Mouse (Mus musculus) kidney, embryonic 16.5 days (tissue): ENCODE measurements around the gene Tsga10. TPM values are rescaled to one million over a fixed set of nuclear protein-coding genes. Genes with fewer than 3 reads are reported as not detected.
A peak's percentile ranks its signal among the peaks of the same experiment; 100 is the strongest.

Source experiments
- ATAC-seq: fragments of 200-750 bp; cut with Nextera tagmentation; 2 replicates; pipeline ENCODE4 v1.8.0; 2017; ENCODE audit warnings: moderate TSS enrichment; ENCODE audit not compliant: low FRiP score, low TSS enrichment
- H3K27ac ChIP-seq: fragments of 300-500 bp; sonication (generic); 2 replicates; pipeline ENCODE4 v1.5.1; 2014; ENCODE audit warnings: low read length
- H3K27me3 ChIP-seq: fragments of 300-500 bp; sonication (generic); 2 replicates; pipeline ENCODE4 v1.6.1; 2014; ENCODE audit warnings: low read length, control low read depth, mixed read lengths; ENCODE audit not compliant: insufficient read depth
- H3K36me3 ChIP-seq: fragments of 300-500 bp; sonication (generic); 2 replicates; pipeline ENCODE4 v1.6.1; 2014; ENCODE audit warnings: low read length, control low read depth, mixed read lengths; ENCODE audit not compliant: insufficient read depth
- H3K4me1 ChIP-seq: fragments of 300-500 bp; sonication (generic); 2 replicates; pipeline ENCODE4 v1.6.1; 2014; ENCODE audit warnings: low read length, control low read depth, mixed read lengths; ENCODE audit not compliant: insufficient read depth
- H3K4me2 ChIP-seq: fragments of 300-500 bp; sonication (generic); replicated peaks from 2 replicates; pipeline ENCODE4 v1.6.1; 2014; ENCODE audit warnings: low read depth, low read length
- H3K4me3 ChIP-seq: fragments of 300-500 bp; sonication (generic); 2 replicates; pipeline ENCODE4 v1.5.1; 2014; ENCODE audit warnings: mild to moderate bottlenecking, low read length
- H3K9ac ChIP-seq: fragments of 300-500 bp; sonication (generic); replicated peaks from 2 replicates; pipeline ENCODE4 v1.6.1; 2014; ENCODE audit warnings: low read length
- H3K9me3 ChIP-seq: fragments of 300-500 bp; sonication (generic); 2 replicates; pipeline ENCODE4 v1.6.1; 2016; ENCODE audit warnings: low read length, control low read depth
- WGBS: fragments of 180-500 bp; shearing (Covaris S2); extraction: QIAGEN DNeasy Blood & Tissue Kit; methylation state at CpG from one replicate; pipeline ENCODE4 v1.1.7; 2014; 5-methylcytosine and 5-hydroxymethylcytosine counted together
- polyA plus RNA-seq: library from polyadenylated mRNA; unstranded; fragments of >200 nt; fragmentation: Nextera tagmentation; extraction: Ambion mirVana; gene quantifications from 2 replicates; pipeline ENCODE4 v1.2.1, GENCODE M21; 2015

The Tsga10 gene
- 6.4 and 6.9 TPM in 2 replicates for polyA plus RNA-seq

DNA sequence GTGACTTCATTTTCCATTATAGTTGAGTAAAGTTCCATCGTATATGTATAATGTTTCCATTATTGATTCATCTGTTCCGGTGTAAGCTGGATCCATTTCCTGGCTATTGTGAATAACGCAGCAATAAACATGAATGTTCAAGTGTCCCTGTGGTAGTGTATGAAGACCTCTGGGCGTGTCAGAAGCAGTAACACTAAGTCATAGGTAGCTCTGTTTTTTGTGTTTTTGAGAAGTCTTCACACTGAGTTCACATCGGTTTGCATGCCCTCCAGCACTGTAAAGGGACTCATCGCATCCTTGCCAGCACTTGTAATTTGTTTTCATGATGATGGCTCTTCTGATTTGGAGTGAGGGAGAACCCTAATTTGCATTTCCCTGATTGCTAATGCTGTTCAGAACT is at the start of gene Tsga10:
Tsga10 (minus strand) TSS at position 144 of the 400 bp plus-strand sequence.
- Histone ChIP-seq H3K4me1 (peaks cover 5% of the 10 kb centered on the region; the same call in 1 of the 2 replicates), H3K27ac (peak within 1 kb of the TSS; percentile 94), H3K9ac (peak within 1 kb of the TSS; percentile 83), H3K9me3 (no peaks in the 10 kb centered on the region), H3K4me3 (peak within 1 kb of the TSS; percentile 76), H3K36me3 (no peaks in the 10 kb centered on the region), H3K4me2 (peak within 1 kb of the TSS; percentile 88), H3K27me3 (no peaks in the 10 kb centered on the region)
- no peak for ATAC-seq
- 82% methylated on average over 6 of the region's 6 CpGs for WGBS

DNA sequence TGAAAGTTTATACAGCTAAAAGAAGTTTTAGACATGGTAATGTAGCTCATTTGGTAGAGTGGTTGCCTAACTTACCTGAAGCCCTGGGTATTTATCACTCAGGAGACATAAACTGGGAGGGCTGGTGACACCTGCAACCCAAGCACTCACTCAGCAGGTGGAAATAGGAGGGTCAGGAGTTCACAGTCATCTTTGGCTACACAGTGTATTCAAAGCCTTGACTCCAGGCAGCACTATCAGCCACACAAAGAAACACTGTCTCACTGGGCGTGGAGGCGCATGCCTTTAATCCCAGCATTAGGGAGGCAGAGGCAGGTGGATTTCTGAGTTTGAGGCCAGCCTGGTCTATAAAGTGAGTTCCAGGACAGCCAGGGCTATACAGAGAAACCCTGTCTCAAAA is 46.5 kb upstream of the Tsga10 start:
- Histone ChIP-seq H3K4me1 (no peaks in the 10 kb centered on the region), H3K27ac (no peak overlapping the region), H3K9me3 (no peaks in the 10 kb centered on the region), H3K4me3 (no peak overlapping the region), H3K9ac (no peak overlapping the region), H3K36me3 (no peaks in the 10 kb centered on the region), H3K4me2 (no peak overlapping the region), H3K27me3 (0 out of 2 replicates have a peak, but pooled peaks cover 3% of the 10 kb centered on the region)
- no peak for ATAC-seq
- 83% methylated on average over 2 of the region's 2 CpGs for WGBS

DNA sequence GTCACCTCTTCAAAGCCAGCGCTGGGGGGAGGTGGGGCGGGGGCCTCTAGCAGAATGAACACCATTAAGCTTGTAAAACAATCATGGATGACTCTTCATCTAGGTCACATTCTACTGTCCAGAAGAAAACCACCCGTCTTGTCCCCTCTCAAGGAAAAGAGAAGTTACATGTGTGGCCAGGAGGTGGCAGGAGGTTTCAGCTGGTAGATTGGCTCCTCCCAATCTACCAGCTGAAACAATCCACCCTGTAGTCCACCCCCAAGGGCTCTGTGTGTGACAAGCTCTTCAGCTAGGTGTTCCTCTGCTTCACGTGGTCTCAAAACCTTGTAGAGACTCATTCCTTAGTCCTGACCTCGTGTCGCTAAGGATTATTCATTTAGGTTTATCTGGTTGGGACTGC is 36.9 kb upstream of the Tsga10 start:
- no peak overlapping the region for H3K4me3 ChIP-seq
- no peak overlapping the region for H3K4me2 ChIP-seq
- peaks cover 15% of the 10 kb centered on the region for H3K36me3 ChIP-seq
- WGBS = 28% methylated on average over 6 of the region's 6 CpGs
- H3K27me3 ChIP-seq = no peaks in the 10 kb centered on the region
- H3K4me1 ChIP-seq = no peaks in the 10 kb centered on the region
- no peak for ATAC-seq
- no peak overlapping the region for H3K9ac ChIP-seq
- no peak overlapping the region for H3K27ac ChIP-seq
- H3K9me3 ChIP-seq = no peaks in the 10 kb centered on the region

DNA sequence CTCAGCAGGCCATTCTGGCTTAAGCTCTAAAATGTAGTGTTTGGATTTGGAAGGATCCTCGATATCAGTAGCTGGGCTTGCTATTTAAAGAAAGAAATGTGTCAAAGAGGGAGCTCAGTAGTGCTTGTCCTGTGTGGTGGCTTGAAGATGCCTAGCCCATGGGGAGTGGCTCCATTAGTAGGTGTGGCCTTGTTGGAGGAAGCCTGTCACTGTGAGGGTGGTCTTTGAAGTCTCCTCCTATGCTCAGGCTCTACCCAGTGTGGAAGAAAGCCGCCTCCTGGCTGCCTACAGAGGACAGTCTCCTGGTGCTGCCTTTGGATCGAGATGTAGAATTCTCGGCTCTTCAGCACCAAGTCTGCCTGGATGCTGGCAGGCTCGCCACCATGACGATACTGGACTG is 34.1 kb upstream of the Tsga10 start:
- Histone ChIP-seq H3K4me3 (no peak overlapping the region), H3K4me2 (no peak overlapping the region), H3K4me1 (no peaks in the 10 kb centered on the region), H3K9me3 (no peaks in the 10 kb centered on the region), H3K9ac (no peak overlapping the region), H3K36me3 (peaks cover 32% of the 10 kb centered on the region), H3K27me3 (no peaks in the 10 kb centered on the region), H3K27ac (no peak overlapping the region)
- 0 out of 2 replicates have a peak, but pooled peaks have one; percentile 39 for ATAC-seq
- WGBS = 58% methylated on average over 6 of the region's 6 CpGs

DNA sequence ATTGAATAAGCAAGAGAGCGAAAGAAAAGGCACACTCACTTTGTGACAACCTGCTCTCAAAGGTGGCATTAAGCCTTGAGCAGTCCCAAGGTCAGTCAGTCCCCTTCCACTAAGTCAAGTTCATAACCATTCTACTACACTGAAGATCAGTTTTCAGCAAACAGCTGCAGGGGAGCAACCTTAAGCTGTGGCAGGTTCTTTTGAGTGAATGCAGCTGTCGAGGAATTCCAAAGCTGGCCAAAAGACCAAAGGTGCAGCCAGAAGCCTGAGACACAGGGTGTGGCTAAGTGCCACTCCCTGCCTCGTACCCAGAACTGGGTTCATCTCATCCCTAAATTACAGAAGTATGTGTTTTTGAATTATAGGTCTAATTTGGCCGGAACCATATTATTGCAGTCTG is 33.6 kb upstream of the Tsga10 start:
- H3K4me3 ChIP-seq = no peak overlapping the region
- H3K27ac ChIP-seq = no peak overlapping the region
- no peak overlapping the region for H3K9ac ChIP-seq
- H3K9me3 ChIP-seq = no peaks in the 10 kb centered on the region
- no peak overlapping the region for H3K4me2 ChIP-seq
- no peak for ATAC-seq
- peaks cover 34% of the 10 kb centered on the region for H3K36me3 ChIP-seq
- no peaks in the 10 kb centered on the region for H3K27me3 ChIP-seq
- no peaks in the 10 kb centered on the region for H3K4me1 ChIP-seq
- WGBS = 63% methylated on average over 4 of the region's 4 CpGs

DNA sequence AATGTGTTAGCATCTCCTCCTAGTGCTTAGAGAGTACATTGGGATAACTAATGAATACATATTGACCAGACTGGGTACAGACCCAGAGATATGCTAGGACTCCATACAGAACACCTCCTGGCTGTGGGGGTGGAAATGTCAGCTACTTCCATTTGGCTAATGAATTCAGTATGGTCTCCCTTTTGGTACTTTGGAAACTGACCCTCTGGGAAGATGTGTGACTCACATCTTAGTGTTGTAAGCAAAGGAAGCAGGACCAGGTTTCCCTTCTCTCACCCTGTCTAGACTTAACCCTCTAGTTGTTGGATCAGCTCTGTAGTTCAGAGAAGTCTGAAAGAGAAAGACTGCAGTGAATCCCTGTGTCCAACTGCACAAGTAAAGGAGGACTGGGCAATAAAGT is 28.4 kb upstream of the Tsga10 start:
- H3K9ac ChIP-seq = no peak overlapping the region
- H3K4me2 ChIP-seq = no peak overlapping the region
- ATAC-seq = no peak
- peaks cover 4% of the 10 kb centered on the region for H3K4me1 ChIP-seq
- no peaks in the 10 kb centered on the region for H3K27me3 ChIP-seq
- H3K27ac ChIP-seq = no peak overlapping the region
- H3K36me3 ChIP-seq = peaks cover 42% of the 10 kb centered on the region
- H3K4me3 ChIP-seq = no peak overlapping the region
- H3K9me3 ChIP-seq = no peaks in the 10 kb centered on the region

DNA sequence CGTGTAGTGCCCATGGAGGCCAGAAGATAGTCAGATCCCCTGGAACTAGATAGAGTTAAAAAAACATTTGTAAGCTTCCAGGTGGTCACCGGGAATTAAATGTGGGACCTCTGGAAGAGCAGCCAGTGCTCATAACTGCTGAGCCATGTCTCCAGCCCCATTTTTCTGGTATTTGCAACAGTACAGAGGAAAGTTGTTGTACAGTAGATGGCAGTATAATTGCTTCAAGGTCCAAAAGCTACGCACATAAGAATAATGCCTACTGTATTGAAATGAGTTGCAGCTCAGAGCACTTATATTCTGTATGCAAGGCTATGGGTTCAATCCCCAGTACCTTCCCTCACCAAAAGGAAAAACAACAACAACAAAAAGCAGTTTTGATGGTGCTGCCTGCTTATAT is 25.2 kb upstream of the Tsga10 start:
- H3K9ac ChIP-seq = no peak overlapping the region
- peak overlapping the region; percentile 63 for H3K4me2 ChIP-seq
- no peak for ATAC-seq
- no peaks in the 10 kb centered on the region for H3K27me3 ChIP-seq
- H3K27ac ChIP-seq = no peak overlapping the region
- H3K4me1 ChIP-seq = peaks cover 11% of the 10 kb centered on the region
- H3K36me3 ChIP-seq = peaks cover 22% of the 10 kb centered on the region
- no peaks in the 10 kb centered on the region for H3K9me3 ChIP-seq
- peak overlapping the region; percentile 85 for H3K4me3 ChIP-seq
- 55% methylated on average over 3 of the region's 3 CpGs for WGBS

DNA sequence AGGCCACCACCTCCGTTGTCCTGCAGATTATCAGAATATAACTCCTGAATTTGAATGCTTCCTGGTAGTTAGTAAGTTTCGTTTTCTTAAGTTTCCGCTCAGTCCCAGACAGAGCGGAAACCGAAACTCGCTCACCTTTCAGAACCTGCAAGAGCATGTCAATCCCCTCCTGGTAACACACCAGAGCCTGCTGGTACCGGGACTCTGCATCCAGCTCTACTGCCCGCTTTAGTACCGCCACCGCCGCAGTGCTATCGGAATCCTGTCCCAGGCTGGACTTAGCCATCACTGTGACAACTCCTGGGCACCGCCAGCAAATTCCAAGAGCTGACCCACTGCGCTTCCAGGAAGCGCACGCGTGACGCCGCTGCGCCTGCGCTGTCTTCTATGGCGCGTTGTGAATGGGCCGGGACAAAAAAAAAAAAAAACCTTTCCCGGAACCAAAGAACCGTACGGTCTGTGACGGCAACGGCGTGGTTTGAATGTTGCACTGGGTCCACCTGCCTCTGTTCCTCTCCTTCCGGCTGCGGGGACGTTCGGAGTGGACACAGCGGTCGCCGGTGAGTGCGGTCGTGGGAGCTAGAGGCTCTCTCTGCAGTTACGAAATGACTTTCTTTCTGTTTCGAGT is 23.9 kb upstream of the Tsga10 start, which contains the start of the genes Mitd1 and Mrpl30:
Mitd1 (minus strand) TSS at position 387 of the 628 bp plus-strand sequence.
Mrpl30 (plus strand) TSS at position 453 of the 628 bp plus-strand sequence.
- peaks cover 11% of the 10 kb centered on the region for H3K4me1 ChIP-seq
- peak within 1 kb of the TSS; percentile 85 for H3K4me3 ChIP-seq
- no peaks in the 10 kb centered on the region for H3K27me3 ChIP-seq
- peaks cover 12% of the 10 kb centered on the region; the same call in 1 of the 2 replicates for H3K36me3 ChIP-seq
- peak; percentile 92 for ATAC-seq
- peak within 1 kb of the TSS; percentile 78 for H3K27ac ChIP-seq
- peak within 1 kb of the TSS; percentile 80 for H3K9ac ChIP-seq
- under 1% methylated on average over 41 of the region's 41 CpGs for WGBS
- peak within 1 kb of the TSS; percentile 63 for H3K4me2 ChIP-seq
- H3K9me3 ChIP-seq = no peaks in the 10 kb centered on the region

DNA sequence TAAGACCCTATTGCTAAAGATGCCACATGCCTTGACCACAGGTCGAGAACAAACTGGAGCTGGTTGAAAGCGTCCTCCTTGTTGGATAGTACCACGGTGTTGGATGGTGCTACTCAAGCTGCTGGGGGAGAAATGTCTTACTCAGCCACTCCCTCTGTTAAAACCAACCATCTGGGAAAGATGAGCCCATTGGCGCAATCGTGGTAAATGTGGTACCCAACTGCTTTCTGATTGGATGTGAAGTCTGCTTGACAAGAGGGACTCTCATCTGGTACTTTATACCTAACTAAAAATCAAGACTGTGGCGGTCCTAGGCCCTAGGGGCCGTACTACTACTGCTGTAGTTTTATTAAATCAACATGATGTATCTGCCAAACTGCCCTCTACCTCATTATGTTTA is 23.0 kb upstream of the Tsga10 start:
- Histone ChIP-seq H3K4me1 (peaks cover 11% of the 10 kb centered on the region), H3K27ac (no peak overlapping the region), H3K4me2 (peak overlapping the region; percentile 63), H3K9ac (peak overlapping the region; percentile 80), H3K4me3 (peak overlapping the region; percentile 85), H3K36me3 (peaks cover 9% of the 10 kb centered on the region; the same call in 1 of the 2 replicates), H3K9me3 (no peaks in the 10 kb centered on the region), H3K27me3 (no peaks in the 10 kb centered on the region)
- ATAC-seq = no peak
- WGBS = 87% methylated on average over 7 of the region's 7 CpGs

DNA sequence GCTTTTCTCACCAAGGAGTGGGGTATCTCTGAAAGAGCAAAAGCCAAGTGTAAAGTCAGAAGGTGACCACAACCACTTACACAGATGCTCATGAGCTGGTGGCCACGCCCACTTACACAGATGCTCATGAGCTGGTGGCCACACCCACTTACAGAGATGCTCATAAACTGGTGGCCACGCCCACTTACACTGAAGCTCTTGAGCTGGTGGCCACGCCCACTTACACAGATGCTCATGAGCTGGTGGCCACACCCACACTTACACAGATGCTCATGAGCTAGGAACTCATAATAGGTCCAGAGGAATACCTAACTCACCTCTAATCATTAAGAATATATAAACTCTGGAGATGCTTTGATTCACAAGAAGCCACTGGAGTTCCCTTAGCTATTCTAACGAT is 18.2 kb upstream of the Tsga10 start:
- 81% methylated on average over 4 of the region's 4 CpGs for WGBS
- peaks cover 23% of the 10 kb centered on the region; the same call in 1 of the 2 replicates for H3K36me3 ChIP-seq

More for the DNA sequence above, 18.2 kb upstream of the Tsga10 start:
- H3K4me3 ChIP-seq = no peak overlapping the region
- no peak overlapping the region for H3K27ac ChIP-seq
- peaks cover 5% of the 10 kb centered on the region for H3K4me1 ChIP-seq
- no peak overlapping the region for H3K4me2 ChIP-seq
- ATAC-seq = no peak
- H3K27me3 ChIP-seq = no peaks in the 10 kb centered on the region
- H3K9ac ChIP-seq = no peak overlapping the region
- no peaks in the 10 kb centered on the region for H3K9me3 ChIP-seq
